Mouse (Mus musculus) yolk sac, embryonic 10.5 days (tissue): ENCODE measurements at regions not wholly inside any gene's neighbourhood (a gene's known extent, or its start where the extent isn't known, plus 50 kb on each side); places are given as distances from the start of the nearest gene placed in this dataset.
"Not testable (repeated sequence)": the region's sequence is repeated elsewhere in the genome, so short reads cannot be mapped to it uniquely, and the experiment has no call there.

ENCODE experiments used
- DNase-seq: peaks from one replicate; pipeline ENCODE4 v3.0.0-alpha.2; 2017; ENCODE audit warnings: low spot score

GRCm38 (mm10) chr3:134330943-134331342 lies 94.7 kb downstream of the Cxxc4 start:
- DNase-seq = no peak

GRCm38 (mm10) chr3:134331499-134332153 lies 95.3 kb downstream of the Cxxc4 start:
- no peak for DNase-seq

GRCm38 (mm10) chr3:134339093-134339695 lies 102.9 kb downstream of the Cxxc4 start:
- not testable (repeated sequence) for DNase-seq

- no peak for DNase-seq
These were observed 129.7 kb downstream of the Cxxc4 start for GRCm38 (mm10) chr3:134365948-134366347.

DNA sequence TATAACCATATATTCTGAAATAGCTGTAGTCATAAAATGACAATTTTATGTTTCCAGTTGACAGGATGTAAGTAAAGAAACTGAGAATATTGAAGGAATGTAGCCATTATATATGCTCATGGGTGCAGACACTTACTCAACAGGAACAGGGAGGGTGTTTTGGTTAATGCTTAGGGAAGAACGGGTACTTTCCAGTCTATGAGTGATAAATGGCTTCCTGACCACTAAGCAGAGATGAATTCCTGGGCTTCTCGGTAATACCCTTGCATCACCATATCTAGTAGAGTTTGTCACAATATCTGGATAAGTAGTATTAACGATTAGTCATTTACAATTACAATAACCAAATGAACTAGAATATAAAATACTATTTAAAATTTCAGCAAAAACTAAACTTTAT lies 130.5 kb downstream of the Cxxc4 start:
- no peak for DNase-seq

GRCm38 (mm10) chr3:134368591-134368990 lies 132.3 kb downstream of the Cxxc4 start:
- no peak for DNase-seq

DNA sequence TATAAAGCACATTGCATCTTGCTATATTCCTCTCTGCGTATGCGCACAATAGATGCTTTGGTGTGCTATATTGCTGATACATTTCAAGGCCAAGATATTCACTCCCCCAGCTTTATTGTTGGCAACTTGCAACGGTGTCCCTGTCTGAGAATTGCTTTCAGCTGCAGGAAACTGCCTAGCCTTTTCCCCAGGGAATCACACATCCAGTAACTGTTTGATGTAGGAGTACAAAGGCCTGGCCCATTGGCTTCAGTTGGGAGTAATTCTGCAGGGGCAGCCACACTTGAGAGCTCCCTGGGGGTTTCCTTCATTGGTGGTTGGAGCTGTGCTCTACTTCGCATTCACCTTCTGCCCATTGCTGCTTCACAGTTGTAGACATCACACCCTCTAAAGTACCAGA lies 132.8 kb downstream of the Cxxc4 start:
- DNase-seq = no peak

GRCm38 (mm10) chr3:134379549-134379948 lies 143.3 kb downstream of the Cxxc4 start:
- no peak for DNase-seq

- DNase-seq = no peak
These were observed 154.4 kb downstream of the Cxxc4 start for GRCm38 (mm10) chr3:134390472-134391336.

GRCm38 (mm10) chr3:134400395-134401090 lies 164.3 kb downstream of the Cxxc4 start:
- DNase-seq = no peak

- DNase-seq = no peak
These were observed 179.5 kb downstream of the Cxxc4 start for GRCm38 (mm10) chr3:134415606-134416328.

DNA sequence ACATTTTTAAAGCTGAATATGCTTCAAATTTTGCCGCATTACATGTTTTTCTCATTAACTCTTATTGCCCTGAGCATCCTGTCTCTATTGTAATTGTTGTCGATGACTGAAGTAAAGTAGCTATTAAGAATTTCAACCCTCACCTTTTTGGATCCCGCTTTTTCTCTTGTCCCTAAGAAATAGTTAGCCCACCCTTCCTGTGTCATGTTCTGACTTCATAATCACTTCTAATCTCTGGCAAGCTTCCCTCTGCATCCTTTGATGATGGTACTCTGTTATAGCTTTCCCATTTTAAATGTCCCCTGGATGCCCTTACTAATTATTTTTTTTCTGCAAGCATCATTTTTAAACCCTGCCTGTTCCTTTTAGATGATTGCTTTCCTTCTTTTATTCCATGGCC lies 191.3 kb downstream of the Cxxc4 start:
- no peak for DNase-seq

DNA sequence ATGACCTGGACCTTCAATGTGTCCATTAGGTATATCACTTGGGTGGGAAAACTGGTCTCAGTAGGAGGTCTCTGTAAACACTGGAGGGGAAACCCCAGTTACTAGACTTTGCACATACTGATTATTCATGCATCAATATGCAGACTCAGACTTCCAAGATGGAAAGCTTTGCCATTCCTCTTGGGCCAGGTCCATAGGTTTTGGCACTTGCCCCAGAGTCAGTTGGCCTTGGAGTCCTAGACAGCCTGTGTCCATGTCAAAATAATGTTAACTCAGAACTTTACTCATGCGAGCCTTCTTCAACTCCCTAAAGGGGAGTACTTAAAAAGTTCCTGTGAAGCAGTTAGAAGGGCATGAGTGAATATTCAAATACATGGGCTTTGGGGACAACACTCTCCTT lies 230.3 kb downstream of the Cxxc4 start:
- DNase-seq = no peak

GRCm38 (mm10) chr3:134487280-134487679 lies 251.0 kb downstream of the Cxxc4 start:
- no peak for DNase-seq

- no peak for DNase-seq
These were observed 253.8 kb downstream of the Cxxc4 start for GRCm38 (mm10) chr3:134489966-134490543.

DNA sequence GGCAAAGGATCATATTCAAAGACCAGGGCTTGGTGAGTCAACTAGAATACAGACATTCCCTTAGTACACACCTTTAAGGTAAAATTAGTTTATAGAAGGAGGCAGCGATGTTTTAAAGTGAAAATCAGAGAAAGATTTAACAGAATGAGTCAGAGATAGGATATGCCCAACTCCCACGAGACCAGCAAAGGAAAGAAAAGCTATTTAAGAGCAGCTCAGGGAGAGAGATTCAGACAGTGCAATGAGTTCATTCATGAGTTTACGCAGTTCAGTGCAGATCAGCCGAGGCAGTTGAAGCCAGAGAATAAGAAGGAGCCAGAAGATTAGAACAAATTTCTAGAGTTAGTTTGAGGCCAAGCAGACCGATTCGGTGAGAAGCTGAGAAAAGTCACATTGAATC lies 273.4 kb downstream of the Cxxc4 start:
- DNase-seq = no peak

- no peak for DNase-seq
These were observed 289.5 kb downstream of the Cxxc4 start for GRCm38 (mm10) chr3:134525795-134526194.

- no peak for DNase-seq
These were observed 268.7 kb upstream of the Tacr3 start for GRCm38 (mm10) chr3:134560144-134560543.

- no peak for DNase-seq
These were observed 250.0 kb upstream of the Tacr3 start for GRCm38 (mm10) chr3:134578759-134579158.

DNA sequence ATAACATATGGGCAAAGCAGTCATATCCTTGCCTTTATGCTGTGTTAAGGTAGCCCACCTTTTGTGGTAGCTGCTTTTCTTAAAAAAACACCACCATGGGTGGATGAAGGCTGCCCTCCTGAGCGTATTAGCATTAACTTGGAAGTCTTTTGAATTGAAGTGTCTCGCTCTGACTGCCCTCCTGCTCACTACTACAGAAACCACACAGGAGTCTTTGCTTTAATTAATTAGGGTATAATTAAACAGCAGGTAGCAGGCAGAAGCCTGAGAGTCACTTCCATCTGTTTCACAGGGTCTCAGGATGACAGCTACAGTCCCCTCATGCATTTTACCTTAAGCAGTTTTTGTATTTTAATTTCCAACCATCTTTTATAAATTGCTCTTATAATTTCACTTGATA lies 240.2 kb upstream of the Tacr3 start:
- DNase-seq = no peak

GRCm38 (mm10) chr3:134602919-134603318 lies 225.9 kb upstream of the Tacr3 start:
- no peak for DNase-seq
